Mouse (Mus musculus) cerebellum, adult 2 months (tissue): ENCODE results near the gene Dgat2.

ENCODE experiments used
- CTCF ChIP-seq: fragments of 200-500 bp; IDR thresholded peaks from 2 replicates; pipeline ENCODE4 v1.5.1; 2011; ENCODE audit warnings: low read depth, mild to moderate bottlenecking, control low read depth, low read length, moderate library complexity, borderline replicate concordance; ENCODE audit not compliant: insufficient read depth
- POLR2A ChIP-seq: fragments of 200-500 bp; IDR thresholded peaks from 2 replicates; pipeline ENCODE4 v1.6.1; 2011; ENCODE audit warnings: low read length, control low read depth, borderline replicate concordance; ENCODE audit not compliant: insufficient read depth

- TF ChIP-seq CTCF (no peak), POLR2A (no peak)
These were observed 9.6 kb downstream of the Dgat2 start for GRCm38 (mm10) chr7:99172898-99173297.
